Mouse (Mus musculus) forebrain, postnatal 0 days (tissue): ENCODE results near the gene Nkx3-2. TPM values are rescaled to one million over a fixed set of nuclear protein-coding genes. Genes with fewer than 3 reads are reported as not detected.

Experiments used
- ATAC-seq: fragments of 200-750 bp; cut with Nextera tagmentation; 2 replicates; pipeline ENCODE4 v1.8.0; 2017; ENCODE audit warnings: mild to moderate bottlenecking, moderate library complexity
- DNase-seq: peaks from one replicate; pipeline ENCODE4 v3.0.0-alpha.2; 2015
- H3K27ac ChIP-seq: fragments of 300-500 bp; sonication (generic); 2 replicates; pipeline ENCODE4 v1.5.1; 2014; ENCODE audit warnings: low read depth, mild to moderate bottlenecking, antibody characterized with exemption, low read length, moderate library complexity, mixed read lengths
- H3K27me3 ChIP-seq: fragments of 300-500 bp; sonication (generic); 2 replicates; pipeline ENCODE4 v1.6.1; 2014; ENCODE audit warnings: mild to moderate bottlenecking, low read length, mixed read lengths; ENCODE audit not compliant: insufficient read depth
- H3K36me3 ChIP-seq: fragments of 300-500 bp; sonication (generic); 2 replicates; pipeline ENCODE4 v1.6.1; 2014; ENCODE audit warnings: mild to moderate bottlenecking, moderate library complexity; ENCODE audit not compliant: insufficient read depth
- H3K4me1 ChIP-seq: fragments of 300-500 bp; sonication (generic); 2 replicates; pipeline ENCODE4 v1.6.1; 2014; ENCODE audit warnings: antibody characterized with exemption; ENCODE audit not compliant: insufficient read depth
- H3K4me2 ChIP-seq: fragments of 300-500 bp; sonication (generic); 2 replicates; pipeline ENCODE4 v1.6.1; 2014; ENCODE audit warnings: low read depth, mild to moderate bottlenecking, moderate library complexity
- H3K4me3 ChIP-seq: fragments of 300-500 bp; sonication (generic); 2 replicates; pipeline ENCODE4 v1.5.1; 2014; ENCODE audit warnings: low read depth, low read length, mixed read lengths
- H3K9ac ChIP-seq: fragments of 300-500 bp; sonication (generic); 2 replicates; pipeline ENCODE4 v1.6.1; 2014; ENCODE audit warnings: mild to moderate bottlenecking
- H3K9me3 ChIP-seq: fragments of 300-500 bp; sonication (generic); 2 replicates; pipeline ENCODE4 v1.6.1; 2016; ENCODE audit warnings: low read length
- CTCF ChIP-seq: sonication (generic); IDR thresholded peaks from 2 replicates; pipeline ENCODE4 v1.5.1; 2016; ENCODE audit warnings: antibody characterized with exemption, control low read depth, low read depth
- WGBS: fragments of 180-500 bp; shearing (Covaris S2); extraction: QIAGEN DNeasy Blood & Tissue Kit; methylation state at CpG from one replicate; pipeline ENCODE4 v1.1.7; 2014; 5-methylcytosine and 5-hydroxymethylcytosine counted together
- polyA plus RNA-seq: library from polyadenylated mRNA; unstranded; fragments of >200 nt; fragmentation: Nextera tagmentation; extraction: Ambion mirVana; gene quantifications from 2 replicates; pipeline ENCODE4 v1.2.1, GENCODE M21; 2015
- total RNA-seq: library from RNA; depleted of rRNA; stranded (reverse); fragments of >200 nt; gene quantifications from 2 replicates; pipeline ENCODE4 v1.2.3, GENCODE M21; 2014

Gene Nkx3-2
- total and polyA plus RNA-seq, 2 experiments from 2014 or later, result not detected

DNA sequence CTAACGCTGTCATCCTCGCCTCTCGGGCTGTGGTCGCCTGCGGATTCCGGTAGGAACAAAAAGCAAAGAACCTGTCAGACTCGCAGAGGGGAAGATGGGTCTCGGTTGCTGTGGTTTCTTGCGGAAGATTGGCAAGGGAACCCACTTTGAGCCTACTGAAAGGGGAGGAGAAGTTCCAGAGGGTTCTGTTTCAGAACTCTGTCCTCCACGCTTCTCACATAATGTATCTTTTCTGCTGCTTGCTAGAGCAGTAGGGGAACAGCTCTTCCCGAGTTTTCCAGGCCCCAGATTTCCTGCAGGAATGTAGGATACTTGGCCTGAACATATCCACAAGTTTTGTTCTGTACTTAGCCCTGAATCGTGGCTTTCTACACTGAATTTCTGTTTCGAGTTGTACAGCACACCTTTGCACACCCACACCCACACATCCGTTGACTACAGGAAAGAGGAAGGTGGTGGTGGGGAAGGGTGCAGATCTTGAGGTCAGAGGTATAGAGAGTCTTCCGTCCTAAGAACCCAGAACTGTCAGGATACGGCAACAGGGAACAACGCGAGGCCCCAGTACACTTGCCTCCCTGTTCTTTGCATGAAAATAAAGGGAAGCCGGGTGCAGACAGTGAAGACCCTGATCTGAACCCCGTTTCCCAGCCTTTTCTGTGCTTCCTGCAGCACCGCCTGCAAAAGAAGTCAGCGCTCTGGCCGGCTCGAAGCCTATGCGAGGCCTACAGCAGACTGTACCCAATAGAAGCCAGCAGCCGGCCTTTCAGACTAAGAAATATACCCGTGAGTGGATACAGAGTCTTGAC, 2.0 kb downstream of the Nkx3-2 start:
- Histone ChIP-seq H3K4me1 (no peaks in the 10 kb centered on the region), H3K4me2 (0 out of 2 replicates have a peak overlapping the region, but pooled peaks have one; percentile 8), H3K4me3 (peak overlapping the region; percentile 7; the same call in 1 of the 2 replicates), H3K36me3 (no peaks in the 10 kb centered on the region), H3K9me3 (no peaks in the 10 kb centered on the region), H3K27me3 (peaks cover 91% of the 10 kb centered on the region), H3K9ac (no peak overlapping the region), H3K27ac (no peak overlapping the region)
- WGBS, result 5% methylated on average over 27 of the region's 27 CpGs
- no peak for TF ChIP-seq CTCF
- no peak for ATAC-seq
- no peak for DNase-seq

DNA sequence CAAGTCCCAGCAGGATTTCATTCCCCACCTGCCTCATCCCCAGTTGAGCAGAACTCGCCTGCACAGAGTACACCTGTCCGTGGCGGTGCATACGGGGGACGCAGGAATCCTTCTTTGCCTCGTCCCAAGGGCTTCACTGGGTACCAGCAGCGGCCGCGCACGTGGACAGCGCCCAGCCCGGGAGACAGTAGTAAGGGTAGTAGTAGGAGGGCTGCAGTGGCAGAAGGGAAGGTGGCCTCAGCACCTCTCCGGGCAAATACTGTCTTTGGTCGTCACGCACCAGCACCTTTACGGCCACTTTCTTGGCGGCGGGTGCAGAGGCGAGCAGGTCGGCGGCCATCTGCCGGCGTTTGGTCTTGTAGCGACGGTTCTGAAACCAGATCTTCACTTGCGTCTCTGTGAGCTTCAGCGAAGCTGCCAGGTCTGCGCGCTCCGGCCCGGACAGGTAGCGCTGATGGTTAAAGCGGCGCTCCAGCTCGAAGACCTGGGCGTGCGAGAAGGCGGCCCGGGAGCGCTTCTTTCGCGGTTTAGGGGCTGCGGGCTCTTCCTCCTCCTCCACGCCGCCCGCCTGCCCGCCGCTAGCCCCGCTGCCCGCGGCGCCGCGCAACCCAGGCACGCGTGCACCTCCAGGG, 2.7 kb downstream of the Nkx3-2 start:
- H3K36me3 ChIP-seq, result no peaks in the 10 kb centered on the region
- no peak for TF ChIP-seq CTCF
- no peaks in the 10 kb centered on the region for H3K9me3 ChIP-seq
- ATAC-seq, result no peak
- H3K4me1 ChIP-seq, result no peaks in the 10 kb centered on the region
- no peak overlapping the region for H3K27ac ChIP-seq
- peak overlapping the region; percentile 8; the same call in 1 of the 2 replicates for H3K4me2 ChIP-seq
- no peak for DNase-seq
- H3K27me3 ChIP-seq, result peaks cover 91% of the 10 kb centered on the region
- H3K4me3 ChIP-seq, result peak overlapping the region; percentile 7; the same call in 1 of the 2 replicates
- 3% methylated on average over 53 of the region's 56 CpGs for WGBS
- H3K9ac ChIP-seq, result no peak overlapping the region

DNA sequence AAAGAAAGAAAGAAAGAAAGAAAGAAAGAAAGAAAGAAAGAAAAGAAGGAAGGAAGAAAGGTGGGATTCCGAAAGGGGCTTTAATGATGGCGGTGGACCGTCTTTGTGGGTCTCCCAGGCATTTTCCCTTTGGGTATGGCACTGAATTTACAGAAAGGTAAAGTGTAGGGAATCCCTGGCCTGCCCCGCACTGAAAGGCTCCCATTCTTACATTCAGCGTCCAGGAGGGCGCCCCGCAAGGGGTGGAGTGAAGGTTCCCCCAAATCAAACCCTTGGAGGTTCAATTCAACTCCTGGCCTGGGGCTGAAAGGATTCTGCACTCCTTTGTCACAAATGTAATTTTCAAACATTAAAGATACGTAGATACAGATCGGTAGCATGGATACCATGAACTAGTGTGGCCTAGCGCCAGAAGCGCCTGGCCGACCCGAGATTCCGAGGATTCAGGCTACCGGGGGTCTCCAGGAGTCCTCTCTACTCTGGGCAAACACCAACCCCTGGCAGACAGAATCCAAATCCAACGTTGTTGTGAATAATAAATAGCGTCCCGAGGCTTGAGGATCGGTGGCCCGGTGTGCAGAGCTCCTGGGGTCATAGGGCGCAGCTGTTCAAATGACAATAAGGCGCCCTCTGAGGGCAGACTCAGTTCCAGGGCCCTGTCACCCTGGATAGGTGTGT, 3.3 kb downstream of the Nkx3-2 start:
- Histone ChIP-seq H3K27me3 (peaks cover 91% of the 10 kb centered on the region), H3K36me3 (no peaks in the 10 kb centered on the region), H3K4me3 (no peak overlapping the region), H3K4me1 (no peaks in the 10 kb centered on the region), H3K9me3 (no peaks in the 10 kb centered on the region), H3K4me2 (no peak overlapping the region), H3K9ac (no peak overlapping the region), H3K27ac (no peak overlapping the region)
- ATAC-seq (no peak), DNase-seq (no peak)
- TF ChIP-seq CTCF, result no peak
- 2% methylated on average over 22 of the region's 22 CpGs for WGBS

DNA sequence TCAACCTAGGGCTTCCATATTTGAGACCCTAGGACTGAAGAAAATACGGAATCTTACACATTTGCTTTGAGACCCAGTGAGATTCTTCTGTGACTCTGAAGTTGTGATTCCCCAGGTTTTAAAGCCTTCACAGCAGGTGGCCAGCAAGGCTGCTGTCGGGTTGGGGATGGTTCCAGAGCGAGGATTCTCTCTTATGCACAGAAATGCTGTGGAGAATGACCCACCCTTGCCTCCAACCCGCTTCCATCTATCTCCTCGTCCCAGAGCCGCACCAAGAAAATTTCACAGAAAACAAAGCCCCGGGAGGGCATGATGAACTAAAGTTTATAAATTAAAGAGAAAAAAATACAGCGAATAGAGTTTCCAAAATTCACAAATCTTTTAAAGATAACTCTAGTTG, 4.2 kb downstream of the Nkx3-2 start:
- no peak for TF ChIP-seq CTCF
- no peak overlapping the region for H3K27ac ChIP-seq
- no peak overlapping the region for H3K4me2 ChIP-seq
- H3K36me3 ChIP-seq, result no peaks in the 10 kb centered on the region
- WGBS, result 3% methylated on average over 8 of the region's 8 CpGs
- peaks cover 93% of the 10 kb centered on the region for H3K27me3 ChIP-seq
- H3K4me3 ChIP-seq, result no peak overlapping the region
- ATAC-seq (no peak), DNase-seq (peak; percentile 35)
- no peak overlapping the region for H3K9ac ChIP-seq
- no peaks in the 10 kb centered on the region for H3K9me3 ChIP-seq
- H3K4me1 ChIP-seq, result no peaks in the 10 kb centered on the region

DNA sequence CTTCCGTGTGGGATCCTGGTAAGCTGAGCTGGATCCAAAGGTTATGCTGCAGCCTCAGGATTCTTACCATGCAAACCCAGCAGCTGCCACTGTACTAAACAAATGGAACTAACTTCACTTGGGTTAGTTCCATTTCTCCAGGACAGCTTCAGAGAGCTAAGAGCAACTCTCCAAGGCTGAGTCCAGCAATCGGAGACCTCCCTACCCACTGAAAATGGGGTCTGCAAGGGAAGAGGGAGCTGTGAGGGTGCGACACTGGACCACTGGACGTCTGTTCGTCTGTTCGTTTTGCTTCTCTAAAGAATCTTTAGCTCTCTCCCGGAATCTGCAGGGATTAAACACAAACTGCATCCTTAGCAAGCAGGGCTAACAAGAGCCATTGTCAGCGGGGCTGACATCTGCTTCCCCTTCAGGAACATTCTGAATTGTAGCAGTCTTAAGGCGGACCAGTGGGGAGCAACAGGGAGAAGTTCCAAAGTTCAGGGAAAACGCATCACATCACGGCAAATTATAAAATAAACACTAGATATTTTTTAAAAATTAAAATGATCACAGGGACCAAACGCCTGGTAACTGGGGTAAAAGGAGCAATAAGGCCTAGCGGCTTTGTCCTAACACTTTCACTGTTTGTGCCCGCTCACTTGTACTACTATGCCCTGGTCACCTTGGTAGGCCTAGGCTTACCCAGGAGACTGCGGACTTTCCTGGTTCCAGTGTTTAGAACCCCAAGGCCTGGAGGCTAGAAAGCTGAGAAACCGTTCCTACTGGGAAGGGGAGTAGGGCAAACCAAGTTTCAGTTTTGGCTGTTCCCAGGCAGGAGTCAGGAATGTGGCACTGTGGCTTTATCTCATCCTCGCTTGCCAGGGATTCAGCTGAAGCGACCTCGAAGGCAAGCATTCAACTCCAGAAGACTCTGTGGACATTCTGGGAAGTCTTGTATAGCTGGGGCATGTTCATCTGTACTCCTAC, 5.3 kb downstream of the Nkx3-2 start:
- Histone ChIP-seq H3K27ac (no peak overlapping the region), H3K4me3 (no peak overlapping the region), H3K36me3 (no peaks in the 10 kb centered on the region), H3K4me1 (no peaks in the 10 kb centered on the region), H3K4me2 (no peak overlapping the region), H3K9ac (no peak overlapping the region), H3K9me3 (no peaks in the 10 kb centered on the region), H3K27me3 (peaks cover 93% of the 10 kb centered on the region)
- 5% methylated on average over 19 of the region's 19 CpGs for WGBS
- no peak for ATAC-seq
- DNase-seq, result no peak
- TF ChIP-seq CTCF, result no peak

DNA sequence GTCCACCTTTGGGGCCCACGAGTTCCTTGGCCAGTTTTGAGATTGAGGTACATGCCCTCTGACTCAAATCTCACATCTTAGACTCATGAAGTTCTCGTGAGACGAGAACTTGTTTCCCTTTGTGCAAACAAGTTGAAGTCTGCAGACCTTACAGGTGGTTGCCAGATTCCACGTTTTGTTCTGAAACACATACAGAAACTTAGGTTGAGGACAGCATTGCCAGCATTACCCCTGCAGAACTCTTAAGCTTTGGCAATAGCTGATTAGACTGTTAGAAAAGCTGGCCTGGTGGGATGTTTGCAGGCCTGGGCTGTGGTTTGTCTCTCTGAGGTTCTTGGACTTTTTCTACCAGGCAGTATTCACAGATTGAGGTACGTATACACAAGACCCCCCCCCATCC, 7.0 kb downstream of the Nkx3-2 start:
- Histone ChIP-seq H3K9ac (no peak overlapping the region), H3K27me3 (peaks cover 92% of the 10 kb centered on the region), H3K4me2 (no peak overlapping the region), H3K4me1 (no peaks in the 10 kb centered on the region), H3K4me3 (no peak overlapping the region), H3K36me3 (no peaks in the 10 kb centered on the region), H3K9me3 (no peaks in the 10 kb centered on the region), H3K27ac (no peak overlapping the region)
- 4% methylated on average over 5 of the region's 5 CpGs for WGBS
- ATAC-seq (no peak), DNase-seq (no peak)
- no peak for TF ChIP-seq CTCF
